Mouse (Mus musculus): ENCODE results near the gene Hoxc8.

DNA sequence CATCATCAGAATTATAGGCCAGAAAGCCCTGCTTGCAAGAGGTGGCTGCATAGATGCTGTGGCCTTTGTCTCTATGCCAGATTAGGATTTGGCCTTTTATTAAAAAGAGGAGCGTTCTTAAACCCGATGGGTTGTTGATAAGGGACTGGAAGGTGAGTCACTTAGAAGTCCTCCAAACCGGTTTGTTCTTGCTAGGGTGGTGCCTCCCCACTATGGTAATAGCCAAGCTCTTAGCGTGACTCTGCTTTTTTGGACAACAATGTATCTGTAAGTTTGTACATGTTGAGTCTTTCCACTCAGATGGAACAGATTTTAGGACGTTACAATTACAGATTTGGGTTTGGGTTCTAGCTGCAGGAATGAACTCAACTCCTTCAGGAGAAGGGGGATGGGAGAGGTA lies 51.2 kb downstream of the Hoxc8 start:
- no peak for TF ChIP-seq CTCF (IDR thresholded peaks at IDR 0.05; ENCODE audit: extremely low read depth, insufficient read length, insufficient replicate concordance, low read depth, low read length)
- TF ChIP-seq POLR2A (IDR thresholded peaks at IDR 0.05; ENCODE audit: low read depth, low read length) = no peak
